Mouse (Mus musculus): ENCODE data around the gene Pex5l.

DNA sequence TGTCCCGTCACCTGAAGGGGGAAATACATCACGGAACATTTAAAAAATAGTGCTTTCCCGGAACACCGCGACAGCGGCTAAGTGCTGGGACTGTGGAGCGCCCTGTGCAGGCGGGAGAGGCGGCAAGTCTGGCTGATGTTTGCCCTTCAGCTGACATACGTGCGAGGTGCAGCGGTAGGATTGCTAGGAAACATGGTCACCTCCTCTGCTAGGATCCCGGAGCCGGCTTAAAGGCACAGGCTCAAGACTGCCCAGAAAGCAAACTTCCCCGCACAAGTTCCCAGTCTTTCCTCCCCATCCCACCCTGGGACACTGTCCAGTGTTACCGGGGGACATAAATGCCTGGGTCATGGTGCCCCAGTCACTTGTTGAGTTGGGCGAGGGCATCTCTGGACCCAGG lies 649 bp downstream of the Pex5l start:
- no peak for TF ChIP-seq CTCF (IDR thresholded peaks at IDR 0.05; ENCODE audit: insufficient read depth, low read length)
- TF ChIP-seq POLR2A (IDR thresholded peaks at IDR 0.05; ENCODE audit: borderline replicate concordance, extremely low read depth, low read depth, low read length) = no peak
